Comparison of ENCODE assay signal across 8 mouse cellular contexts in genomic region chr7:141460391-141461113, GRCm38 (mm10). TPM values are rescaled to one million over a fixed set of nuclear protein-coding genes. Genes with fewer than 3 reads are reported as not detected.
DNase-seq lines count a peak whose midpoint lies in the region; ATAC-seq and TF ChIP-seq lines count a peak whose summit lies in the region.

TSS of gene Cracr2b (plus strand) at chr7:141461094.

- no peak within 1 kb of the TSS for H3K27ac ChIP-seq in neural tube, embryonic 11.5 days (ENCODE audit: low read depth, low read length)
- H3K27ac ChIP-seq in forebrain, embryonic 11.5 days (ENCODE audit: low read depth, low read length) = no peak within 1 kb of the TSS
- H3K27ac ChIP-seq in hindbrain, embryonic 11.5 days (ENCODE audit: low read depth, low read length) = no peak within 1 kb of the TSS
- H3K27ac ChIP-seq in lung, postnatal 0 days (ENCODE audit: low read length) = peak within 1 kb of the TSS; percentile 89

- TF ChIP-seq EP300 in lung, postnatal 0 days (IDR thresholded peaks at IDR 0.05) = no peak

- H3K9ac ChIP-seq in neural tube, embryonic 11.5 days (ENCODE audit: low read length) = peak within 1 kb of the TSS; percentile 32; the same call in 1 of the 2 replicates
- H3K9ac ChIP-seq in forebrain, embryonic 11.5 days (ENCODE audit: low read length) = peak within 1 kb of the TSS; percentile 41
- peak within 1 kb of the TSS; percentile 34; the same call in 1 of the 2 replicates for H3K9ac ChIP-seq in hindbrain, embryonic 11.5 days (ENCODE audit: low read depth, low read length)
- H3K9ac ChIP-seq in lung, postnatal 0 days (replicated peaks; ENCODE audit: low read depth) = peak within 1 kb of the TSS; percentile 65

- H3K4me1 ChIP-seq in neural tube, embryonic 11.5 days (ENCODE audit: control insufficient read depth, insufficient read depth, low read length) = peaks cover 11% of the 10 kb centered on the region
- H3K4me1 ChIP-seq in forebrain, embryonic 11.5 days (replicated peaks; ENCODE audit: control insufficient read depth, insufficient read depth, low read length) = peaks cover 17% of the 10 kb centered on the region
- H3K4me1 ChIP-seq in hindbrain, embryonic 11.5 days (replicated peaks; ENCODE audit: control insufficient read depth, insufficient read depth, low read length) = peaks cover 3% of the 10 kb centered on the region; the same call in 1 of the 2 replicates
- peaks cover 41% of the 10 kb centered on the region for H3K4me1 ChIP-seq in lung, postnatal 0 days (ENCODE audit: insufficient read depth, low read depth, low read length)

- H3K9me3 ChIP-seq in neural tube, embryonic 11.5 days (ENCODE audit: control insufficient read depth, low read length) = no peaks in the 10 kb centered on the region
- no peaks in the 10 kb centered on the region for H3K9me3 ChIP-seq in forebrain, embryonic 11.5 days (ENCODE audit: control insufficient read depth, low read length)
- H3K9me3 ChIP-seq in hindbrain, embryonic 11.5 days (ENCODE audit: control insufficient read depth, low read length) = no peaks in the 10 kb centered on the region
- H3K9me3 ChIP-seq in lung, postnatal 0 days (ENCODE audit: low read length) = no peaks in the 10 kb centered on the region

- TF ChIP-seq CTCF in lung, postnatal 0 days (IDR thresholded peaks at IDR 0.05) = 0 out of 2 replicates have a peak, but pooled peaks have one; percentile 2

- intact Hi-C loops in left cerebral cortex, postnatal 14 days (cut with DNase I) = no loop called here

- no peak for DNase-seq in neural tube, embryonic 11.5 days (ENCODE audit: low spot score)
- DNase-seq in neural tube, embryonic 10.5 days (ENCODE audit: extremely low spot score, low spot score) = no peak
- no peak for DNase-seq in forebrain, embryonic 11.5 days (ENCODE audit: low spot score)
- DNase-seq in hindbrain, embryonic 11.5 days (ENCODE audit: low spot score) = no peak
- peak; percentile 82 for DNase-seq in lung, postnatal 0 days (ENCODE audit: low spot score)
- DNase-seq in right cerebral cortex, postnatal 4 days = no peak
- DNase-seq in left cerebral cortex, postnatal 14 days (ENCODE audit: low spot score in 2 of 2) = no peak
- no peak for DNase-seq in left cerebral cortex, adult 9 months (ENCODE audit: low spot score in 2 of 2)

- ATAC-seq in neural tube, embryonic 11.5 days (ENCODE audit: insufficient read depth, low FRiP score, low TSS enrichment) = no peak
- no peak for ATAC-seq in forebrain, embryonic 11.5 days (replicated peaks; ENCODE audit: low FRiP score)
- no peak for ATAC-seq in hindbrain, embryonic 11.5 days (ENCODE audit: low FRiP score)
- peak; percentile 24 for ATAC-seq in lung, postnatal 0 days

- no peaks in the 10 kb centered on the region for H3K36me3 ChIP-seq in neural tube, embryonic 11.5 days (ENCODE audit: control insufficient read depth, insufficient read depth, low read length)
- H3K36me3 ChIP-seq in forebrain, embryonic 11.5 days (ENCODE audit: control insufficient read depth, insufficient read depth, low read length) = no peaks in the 10 kb centered on the region
- no peaks in the 10 kb centered on the region for H3K36me3 ChIP-seq in hindbrain, embryonic 11.5 days (ENCODE audit: control insufficient read depth, insufficient read depth, low read length)
- peaks cover 22% of the 10 kb centered on the region for H3K36me3 ChIP-seq in lung, postnatal 0 days (ENCODE audit: insufficient read depth, low read length)

- H3K27me3 ChIP-seq in neural tube, embryonic 11.5 days (ENCODE audit: control insufficient read depth, insufficient read depth, low read length) = peaks cover 59% of the 10 kb centered on the region
- H3K27me3 ChIP-seq in forebrain, embryonic 11.5 days (ENCODE audit: control insufficient read depth, insufficient read depth, low read length) = peaks cover 51% of the 10 kb centered on the region
- peaks cover 63% of the 10 kb centered on the region for H3K27me3 ChIP-seq in hindbrain, embryonic 11.5 days (ENCODE audit: control insufficient read depth, insufficient read depth, low read length)
- H3K27me3 ChIP-seq in lung, postnatal 0 days (replicated peaks; ENCODE audit: insufficient read depth, low read length) = no peaks in the 10 kb centered on the region; the same call in 1 of the 2 replicates

- peak within 1 kb of the TSS; percentile 27 for H3K4me3 ChIP-seq in neural tube, embryonic 11.5 days (ENCODE audit: low read depth, low read length)
- peak within 1 kb of the TSS; percentile 29 for H3K4me3 ChIP-seq in forebrain, embryonic 11.5 days (ENCODE audit: low read depth, low read length)
- peak within 1 kb of the TSS; percentile 32 for H3K4me3 ChIP-seq in hindbrain, embryonic 11.5 days (ENCODE audit: low read depth, low read length)
- peak within 1 kb of the TSS; percentile 55 for H3K4me3 ChIP-seq in lung, postnatal 0 days (ENCODE audit: low read depth, low read length)

- peak within 1 kb of the TSS; percentile 46 for H3K4me2 ChIP-seq in neural tube, embryonic 11.5 days (ENCODE audit: low read depth)
- peak within 1 kb of the TSS; percentile 50 for H3K4me2 ChIP-seq in forebrain, embryonic 11.5 days (ENCODE audit: low read depth, low read length, severe bottlenecking)
- H3K4me2 ChIP-seq in hindbrain, embryonic 11.5 days (replicated peaks; ENCODE audit: low read depth, low read length) = peak within 1 kb of the TSS; percentile 53
- H3K4me2 ChIP-seq in lung, postnatal 0 days (replicated peaks; ENCODE audit: low read depth, low read length) = peak within 1 kb of the TSS; percentile 89

- 72% methylated on average over 15 of the region's 15 CpGs for WGBS in neural tube, embryonic 11.5 days
- WGBS in forebrain, embryonic 11.5 days = 74% methylated on average over 15 of the region's 15 CpGs
- 73% methylated on average over 15 of the region's 15 CpGs for WGBS in hindbrain, embryonic 11.5 days
- 31% methylated on average over 15 of the region's 15 CpGs for WGBS in lung, postnatal 0 days

RNA-seq across cellular contexts. Expression of gene Cracr2b, which starts in this region (rescaled TPM):
- 2.8 and 6.4 TPM in 2 replicates for polyA plus RNA-seq in neural tube, embryonic 11.5 days (2014; fragmentation: Nextera tagmentation; extraction: Ambion mirVana)
- 3.6 and 5.9 TPM in 2 replicates for polyA plus RNA-seq in forebrain, embryonic 11.5 days (2014; fragmentation: Nextera tagmentation; extraction: Ambion mirVana)
- polyA plus RNA-seq in hindbrain, embryonic 11.5 days (2014; fragmentation: Nextera tagmentation; extraction: Ambion mirVana) = 4.4 and 4.5 TPM in 2 replicates
- 74.9 and 82.0 TPM in 2 replicates for polyA plus RNA-seq in lung, postnatal 0 days (2015; fragmentation: Nextera tagmentation; extraction: Ambion mirVana)
- 1 to 10 TPM; 5.3 to 5.6 TPM for total RNA-seq in left cerebral cortex, postnatal 14 days (2021)

Comparison
In these comparisons a context has a peak if more than half of its experiments do, and no peak if none do; other contexts are left out.
1. RNA of gene Cracr2b (polyA plus RNA-seq): 74.9 to 82.0 TPM in lung, postnatal 0 days; 2.8 to 6.4 TPM in neural tube, embryonic 11.5 days, 3.6 to 5.9 TPM in forebrain, embryonic 11.5 days and 4.4 to 4.5 TPM in hindbrain, embryonic 11.5 days; every median in the first group is over 10 times any median in the second.
2. Peak in every context shown above with its lines, with median percentiles within 50 percentile points of each other: H3K4me2 ChIP-seq, H3K4me3 ChIP-seq and H3K9ac ChIP-seq.